Mouse (Mus musculus): ENCODE data around the gene Samd4b. TPM values are rescaled to one million over a fixed set of nuclear protein-coding genes. Genes with fewer than 3 reads are reported as not detected.
A peak's percentile ranks its signal among the peaks of the same experiment; 100 is the strongest.

Gene Samd4b
- total and polyA plus RNA-seq, 2 experiments from 2014 or later, result 19.2 to 56.0 TPM

GRCm38 (mm10) chr7:28381017-28381790, 216.7 kb downstream of the Samd4b start:
- H3K4me1 ChIP-seq (ENCODE audit: insufficient read depth, low read length), result peaks cover 4% of the 10 kb centered on the region; the same call in 1 of the 2 replicates
- H3K9me3 ChIP-seq (ENCODE audit: low read length), result no peaks in the 10 kb centered on the region
- TF ChIP-seq CTCF (IDR thresholded peaks at IDR 0.05), result no peak
- ATAC-seq (ENCODE audit: low FRiP score) (no peak), DNase-seq (ENCODE audit: low spot score) (peak; percentile 42)
- H3K9ac ChIP-seq (replicated peaks; ENCODE audit: low read length, poor library complexity, severe bottlenecking), result 0 out of 2 replicates have a peak overlapping the region, but pooled peaks have one; percentile 36
- peak overlapping the region; percentile 38 for H3K4me2 ChIP-seq (ENCODE audit: low read depth, low read length, poor library complexity, severe bottlenecking)
- 6% methylated on average over 30 of the region's 30 CpGs for WGBS
- H3K36me3 ChIP-seq (ENCODE audit: insufficient read depth, low read length), result peaks cover 5% of the 10 kb centered on the region; the same call in 1 of the 2 replicates
- peak overlapping the region; percentile 52 for H3K27ac ChIP-seq (ENCODE audit: low read depth, low read length)
- peak overlapping the region; percentile 12; the same call in 1 of the 2 replicates for H3K4me3 ChIP-seq (ENCODE audit: low read depth, low read length)
- H3K27me3 ChIP-seq (ENCODE audit: insufficient read depth, low read length), result no peaks in the 10 kb centered on the region

GRCm38 (mm10) chr7:28380237-28381016, 217.5 kb downstream of the Samd4b start, which contains the start of gene Zfp36:
Zfp36 (minus strand) TSS chr7:28380253.
- Histone ChIP-seq H3K27ac (ENCODE audit: low read depth, low read length) (peak within 1 kb of the TSS; percentile 47), H3K36me3 (ENCODE audit: insufficient read depth, low read length) (no peaks in the 10 kb centered on the region), H3K4me1 (ENCODE audit: insufficient read depth, low read length) (peaks cover 8% of the 10 kb centered on the region; the same call in 1 of the 2 replicates), H3K9ac (replicated peaks; ENCODE audit: low read length, poor library complexity, severe bottlenecking) (peak within 1 kb of the TSS; percentile 60), H3K4me3 (ENCODE audit: low read depth, low read length) (peak within 1 kb of the TSS; percentile 49), H3K9me3 (ENCODE audit: low read length) (no peaks in the 10 kb centered on the region), H3K4me2 (ENCODE audit: low read depth, low read length, poor library complexity, severe bottlenecking) (peak within 1 kb of the TSS; percentile 76), H3K27me3 (ENCODE audit: insufficient read depth, low read length) (no peaks in the 10 kb centered on the region)
- no peak for DNase-seq (ENCODE audit: low spot score)
- no peak for ATAC-seq (ENCODE audit: low FRiP score)
- 54% methylated on average over 17 of the region's 17 CpGs for WGBS
- no peak for TF ChIP-seq CTCF (IDR thresholded peaks at IDR 0.05)

GRCm38 (mm10) chr7:28378769-28379651, 218.9 kb downstream of the Samd4b start:
- DNase-seq (ENCODE audit: low spot score) (peak; percentile 82), ATAC-seq (ENCODE audit: low FRiP score) (peak; percentile 28; the same call in 1 of the 2 replicates)
- H3K9ac ChIP-seq (replicated peaks; ENCODE audit: low read length, poor library complexity, severe bottlenecking), result peak overlapping the region; percentile 60
- H3K36me3 ChIP-seq (ENCODE audit: insufficient read depth, low read length), result no peaks in the 10 kb centered on the region
- peak overlapping the region; percentile 47 for H3K27ac ChIP-seq (ENCODE audit: low read depth, low read length)
- peak overlapping the region; percentile 76 for H3K4me2 ChIP-seq (ENCODE audit: low read depth, low read length, poor library complexity, severe bottlenecking)
- WGBS, result 2% methylated on average over 53 of the region's 53 CpGs
- TF ChIP-seq CTCF (IDR thresholded peaks at IDR 0.05), result no peak
- H3K4me3 ChIP-seq (ENCODE audit: low read depth, low read length), result peak overlapping the region; percentile 49
- peaks cover 8% of the 10 kb centered on the region; the same call in 1 of the 2 replicates for H3K4me1 ChIP-seq (ENCODE audit: insufficient read depth, low read length)
- H3K9me3 ChIP-seq (ENCODE audit: low read length), result no peaks in the 10 kb centered on the region
- no peaks in the 10 kb centered on the region for H3K27me3 ChIP-seq (ENCODE audit: insufficient read depth, low read length)

GRCm38 (mm10) chr7:28378066-28378690, 219.8 kb downstream of the Samd4b start:
- ATAC-seq (ENCODE audit: low FRiP score), result no peak
- Histone ChIP-seq H3K4me3 (ENCODE audit: low read depth, low read length) (peak overlapping the region; percentile 49), H3K27ac (ENCODE audit: low read depth, low read length) (0 out of 2 replicates have a peak overlapping the region, but pooled peaks have one; percentile 47), H3K9ac (replicated peaks; ENCODE audit: low read length, poor library complexity, severe bottlenecking) (peak overlapping the region; percentile 60), H3K4me2 (ENCODE audit: low read depth, low read length, poor library complexity, severe bottlenecking) (peak overlapping the region; percentile 76), H3K4me1 (ENCODE audit: insufficient read depth, low read length) (peaks cover 8% of the 10 kb centered on the region; the same call in 1 of the 2 replicates), H3K9me3 (ENCODE audit: low read length) (no peaks in the 10 kb centered on the region), H3K27me3 (ENCODE audit: insufficient read depth, low read length) (no peaks in the 10 kb centered on the region), H3K36me3 (ENCODE audit: insufficient read depth, low read length) (no peaks in the 10 kb centered on the region)
- WGBS, result 51% methylated on average over 32 of the region's 32 CpGs
- TF ChIP-seq CTCF (IDR thresholded peaks at IDR 0.05), result no peak
- DNase-seq (ENCODE audit: low spot score), result no peak

All from midbrain, postnatal 0 days (tissue).